Mouse (Mus musculus): ENCODE data around the gene Coa4. TPM values are rescaled to one million over a fixed set of nuclear protein-coding genes. Genes with fewer than 3 reads are reported as not detected.

Gene Coa4
- polyA plus RNA-seq, 1 experiment: 12.7 TPM

- peak overlapping the region; percentile 4 for H3K27ac ChIP-seq (ENCODE audit: insufficient read depth, low read length)
- 80% methylated on average over 8 of the region's 8 CpGs for WGBS
- no peaks in the 10 kb centered on the region for H3K27me3 ChIP-seq (ENCODE audit: control insufficient read depth, insufficient read depth, low read length)
- TF ChIP-seq CTCF (IDR thresholded peaks at IDR 0.05; ENCODE audit: borderline replicate concordance, insufficient read depth, low read depth, low read length) (no peak), POLR2A (IDR thresholded peaks at IDR 0.05; ENCODE audit: borderline replicate concordance, insufficient read depth, low read length) (no peak)
- no peak for DNase-seq
- H3K4me3 ChIP-seq (replicated peaks; ENCODE audit: insufficient read depth, low read depth, low read length): no peak overlapping the region
- H3K4me1 ChIP-seq (ENCODE audit: control insufficient read depth, insufficient read depth, low read length): no peaks in the 10 kb centered on the region
These were observed 41.8 kb upstream of the Coa4 start for GRCm38 (mm10) chr7:100495042-100495441.

GRCm38 (mm10) chr7:100495581-100496251 is 41.2 kb upstream of the Coa4 start:
- peak overlapping the region; percentile 4; the same call in 1 of the 2 replicates for H3K27ac ChIP-seq (ENCODE audit: insufficient read depth, low read length)
- no peaks in the 10 kb centered on the region for H3K27me3 ChIP-seq (ENCODE audit: control insufficient read depth, insufficient read depth, low read length)
- peak in 1 of 2 experiments; percentile 33 for DNase-seq
- WGBS: 46% methylated on average over 11 of the region's 11 CpGs
- no peaks in the 10 kb centered on the region for H3K4me1 ChIP-seq (ENCODE audit: control insufficient read depth, insufficient read depth, low read length)
- TF ChIP-seq CTCF (IDR thresholded peaks at IDR 0.05; ENCODE audit: borderline replicate concordance, insufficient read depth, low read depth, low read length): no peak
- no peak for TF ChIP-seq POLR2A (IDR thresholded peaks at IDR 0.05; ENCODE audit: borderline replicate concordance, insufficient read depth, low read length)
- no peak overlapping the region for H3K4me3 ChIP-seq (replicated peaks; ENCODE audit: insufficient read depth, low read depth, low read length)

- DNase-seq: no peak
- Histone ChIP-seq H3K4me1 (ENCODE audit: control insufficient read depth, insufficient read depth, low read length) (no peaks in the 10 kb centered on the region), H3K4me3 (replicated peaks; ENCODE audit: insufficient read depth, low read depth, low read length) (no peak overlapping the region), H3K27ac (ENCODE audit: insufficient read depth, low read length) (no peak overlapping the region), H3K27me3 (ENCODE audit: control insufficient read depth, insufficient read depth, low read length) (no peaks in the 10 kb centered on the region)
- 57% methylated on average over 6 of the region's 6 CpGs for WGBS
- TF ChIP-seq CTCF (IDR thresholded peaks at IDR 0.05; ENCODE audit: borderline replicate concordance, insufficient read depth, low read depth, low read length) (no peak), POLR2A (IDR thresholded peaks at IDR 0.05; ENCODE audit: borderline replicate concordance, insufficient read depth, low read length) (no peak)
These were observed 40.5 kb upstream of the Coa4 start for GRCm38 (mm10) chr7:100496371-100496770.

GRCm38 (mm10) chr7:100496791-100497190 is 40.1 kb upstream of the Coa4 start:
- Histone ChIP-seq H3K27ac (ENCODE audit: insufficient read depth, low read length) (no peak overlapping the region), H3K4me1 (ENCODE audit: control insufficient read depth, insufficient read depth, low read length) (no peaks in the 10 kb centered on the region), H3K4me3 (replicated peaks; ENCODE audit: insufficient read depth, low read depth, low read length) (no peak overlapping the region), H3K27me3 (ENCODE audit: control insufficient read depth, insufficient read depth, low read length) (no peaks in the 10 kb centered on the region)
- TF ChIP-seq CTCF (IDR thresholded peaks at IDR 0.05; ENCODE audit: borderline replicate concordance, insufficient read depth, low read depth, low read length) (no peak), POLR2A (IDR thresholded peaks at IDR 0.05; ENCODE audit: borderline replicate concordance, insufficient read depth, low read length) (no peak)
- no peak for DNase-seq
- 94% methylated on average over 9 of the region's 9 CpGs for WGBS

- no peaks in the 10 kb centered on the region for H3K4me1 ChIP-seq (ENCODE audit: control insufficient read depth, insufficient read depth, low read length)
- H3K27ac ChIP-seq (ENCODE audit: insufficient read depth, low read length): no peak overlapping the region
- no peak overlapping the region for H3K4me3 ChIP-seq (replicated peaks; ENCODE audit: insufficient read depth, low read depth, low read length)
- H3K27me3 ChIP-seq (ENCODE audit: control insufficient read depth, insufficient read depth, low read length): no peaks in the 10 kb centered on the region
- no peak for TF ChIP-seq POLR2A (IDR thresholded peaks at IDR 0.05; ENCODE audit: borderline replicate concordance, insufficient read depth, low read length)
- TF ChIP-seq CTCF (IDR thresholded peaks at IDR 0.05; ENCODE audit: borderline replicate concordance, insufficient read depth, low read depth, low read length): no peak
- no peak for DNase-seq
- WGBS: 70% methylated on average over 4 of the region's 4 CpGs
These were observed 39.5 kb upstream of the Coa4 start for GRCm38 (mm10) chr7:100497402-100497801.

- DNase-seq: no peak
- Histone ChIP-seq H3K4me3 (replicated peaks; ENCODE audit: insufficient read depth, low read depth, low read length) (no peak overlapping the region), H3K27ac (ENCODE audit: insufficient read depth, low read length) (no peak overlapping the region), H3K4me1 (ENCODE audit: control insufficient read depth, insufficient read depth, low read length) (no peaks in the 10 kb centered on the region), H3K27me3 (ENCODE audit: control insufficient read depth, insufficient read depth, low read length) (no peaks in the 10 kb centered on the region)
- 93% methylated on average over 13 of the region's 13 CpGs for WGBS
- TF ChIP-seq POLR2A (IDR thresholded peaks at IDR 0.05; ENCODE audit: borderline replicate concordance, insufficient read depth, low read length): no peak
- TF ChIP-seq CTCF (IDR thresholded peaks at IDR 0.05; ENCODE audit: borderline replicate concordance, insufficient read depth, low read depth, low read length): no peak
These were observed 38.9 kb upstream of the Coa4 start for GRCm38 (mm10) chr7:100497982-100498381.

GRCm38 (mm10) chr7:100499465-100499864 is 37.4 kb upstream of the Coa4 start:
- no peak for DNase-seq
- Histone ChIP-seq H3K27me3 (ENCODE audit: control insufficient read depth, insufficient read depth, low read length) (no peaks in the 10 kb centered on the region), H3K27ac (ENCODE audit: insufficient read depth, low read length) (no peak overlapping the region), H3K4me3 (replicated peaks; ENCODE audit: insufficient read depth, low read depth, low read length) (no peak overlapping the region), H3K4me1 (ENCODE audit: control insufficient read depth, insufficient read depth, low read length) (no peaks in the 10 kb centered on the region)
- TF ChIP-seq CTCF (IDR thresholded peaks at IDR 0.05; ENCODE audit: borderline replicate concordance, insufficient read depth, low read depth, low read length): no peak
- TF ChIP-seq POLR2A (IDR thresholded peaks at IDR 0.05; ENCODE audit: borderline replicate concordance, insufficient read depth, low read length): no peak

- no peak overlapping the region for H3K4me3 ChIP-seq (replicated peaks; ENCODE audit: insufficient read depth, low read depth, low read length)
- no peaks in the 10 kb centered on the region for H3K27me3 ChIP-seq (ENCODE audit: control insufficient read depth, insufficient read depth, low read length)
- H3K4me1 ChIP-seq (ENCODE audit: control insufficient read depth, insufficient read depth, low read length): no peaks in the 10 kb centered on the region
- TF ChIP-seq CTCF (IDR thresholded peaks at IDR 0.05; ENCODE audit: borderline replicate concordance, insufficient read depth, low read depth, low read length) (no peak), POLR2A (IDR thresholded peaks at IDR 0.05; ENCODE audit: borderline replicate concordance, insufficient read depth, low read length) (no peak)
- no peak overlapping the region for H3K27ac ChIP-seq (ENCODE audit: insufficient read depth, low read length)
- WGBS: 57% methylated on average over 16 of the region's 16 CpGs
- no peak for DNase-seq
These were observed 36.4 kb upstream of the Coa4 start for GRCm38 (mm10) chr7:100500276-100500977.
